Mouse (Mus musculus) testis, adult 2 months (tissue): ENCODE measurements around the gene Gm3336. TPM values are rescaled to one million over a fixed set of nuclear protein-coding genes. Genes with fewer than 3 reads are reported as not detected.

ENCODE experiments used
- H3K27ac ChIP-seq: fragments of 200-500 bp; 2 replicates; pipeline ENCODE4 v1.5.1; 2012; ENCODE audit warnings: low read depth, low read length; ENCODE audit not compliant: control insufficient read depth, insufficient read depth
- H3K27me3 ChIP-seq: fragments of 200-500 bp; 2 replicates; pipeline ENCODE4 v1.6.1; 2012; ENCODE audit warnings: mild to moderate bottlenecking, low read length, moderate library complexity; ENCODE audit not compliant: control insufficient read depth, insufficient read depth
- H3K36me3 ChIP-seq: fragments of 200-500 bp; 2 replicates; pipeline ENCODE4 v1.6.1; 2012; ENCODE audit warnings: mild to moderate bottlenecking, low read length; ENCODE audit not compliant: control insufficient read depth, insufficient read depth
- H3K4me1 ChIP-seq: fragments of 200-500 bp; 2 replicates; pipeline ENCODE4 v1.6.1; 2012; ENCODE audit warnings: low read length; ENCODE audit not compliant: control insufficient read depth, insufficient read depth
- H3K4me3 ChIP-seq: fragments of 200-500 bp; 2 replicates; pipeline ENCODE4 v1.5.1; 2012; ENCODE audit warnings: low read depth, mild to moderate bottlenecking, low read length, moderate library complexity, mixed read lengths; ENCODE audit not compliant: control insufficient read depth
- CTCF ChIP-seq: fragments of 200-500 bp; IDR thresholded peaks from 2 replicates; pipeline ENCODE4 v1.5.1; 2012; ENCODE audit warnings: low read depth, mild to moderate bottlenecking, inconsistent platforms, low read length, moderate library complexity; ENCODE audit not compliant: control insufficient read depth, insufficient read depth, insufficient replicate concordance
- POLR2A ChIP-seq: fragments of 200-500 bp; IDR thresholded peaks from 2 replicates; pipeline ENCODE4 v1.6.1; 2012; ENCODE audit warnings: low read depth, mild to moderate bottlenecking, inconsistent platforms, low read length, moderate library complexity; ENCODE audit not compliant: control insufficient read depth
- polyA plus RNA-seq: library from polyadenylated mRNA; depleted of rRNA; stranded (reverse); fragments of >200 nt; gene quantifications from 2 replicates; pipeline ENCODE4 v1.2.3, GENCODE M21; 2012; rRNA removed

Gene Gm3336
- polyA plus RNA-seq, 1 experiment: 0.86 TPM

- no peaks in the 10 kb centered on the region for H3K36me3 ChIP-seq
- TF ChIP-seq CTCF (no peak), POLR2A (no peak)
- H3K4me3 ChIP-seq: no peak overlapping the region
- H3K27me3 ChIP-seq: no peaks in the 10 kb centered on the region
- H3K27ac ChIP-seq: no peak overlapping the region
- H3K4me1 ChIP-seq: peaks cover 11% of the 10 kb centered on the region
Observed at GRCm38 (mm10) chr8:70768231-70768776, 50.0 kb downstream of the Gm3336 start.

DNA sequence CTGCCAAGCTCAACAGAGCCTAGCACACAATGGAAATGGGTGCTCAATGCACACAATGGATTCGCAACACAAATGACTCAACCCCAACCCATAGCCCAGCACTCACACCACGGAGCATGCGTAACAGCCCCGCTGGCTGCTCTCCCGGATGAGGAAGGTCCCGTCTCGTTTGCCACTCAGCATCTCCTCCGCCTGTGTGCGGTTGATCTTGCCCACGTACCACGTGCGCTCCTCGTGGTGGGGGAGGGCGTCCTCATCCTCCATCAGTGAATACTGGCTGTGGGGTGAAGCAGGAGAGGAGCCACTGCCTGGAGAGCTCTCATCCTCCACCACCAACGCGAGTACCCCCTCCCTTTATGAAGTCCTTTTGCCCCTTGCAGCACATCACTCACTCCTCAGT lies 50.6 kb downstream of the Gm3336 start:
- no peak overlapping the region for H3K27ac ChIP-seq
- no peak overlapping the region for H3K4me3 ChIP-seq
- H3K36me3 ChIP-seq: no peaks in the 10 kb centered on the region
- TF ChIP-seq POLR2A (no peak), CTCF (no peak)
- H3K27me3 ChIP-seq: no peaks in the 10 kb centered on the region
- H3K4me1 ChIP-seq: peaks cover 11% of the 10 kb centered on the region

DNA sequence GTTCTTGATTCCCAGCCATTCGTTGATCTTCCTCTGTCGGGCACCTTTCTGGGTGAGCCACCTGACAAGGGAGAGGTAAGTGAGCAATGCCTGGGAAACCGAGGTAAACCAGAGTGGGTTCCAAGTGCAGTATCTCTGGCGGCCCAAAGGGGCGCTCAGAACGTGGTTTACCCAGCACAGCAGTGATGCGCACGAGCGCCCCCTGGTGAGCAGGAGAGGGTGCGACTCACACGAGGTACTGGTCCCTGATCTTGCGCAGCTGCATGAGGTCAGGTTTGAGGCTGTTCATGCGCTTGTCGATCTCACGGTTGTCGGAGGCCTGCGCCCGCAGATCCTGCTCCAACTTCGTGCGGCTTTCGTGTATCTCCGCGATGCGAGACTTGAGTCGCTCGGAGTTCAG lies 51.0 kb downstream of the Gm3336 start:
- H3K36me3 ChIP-seq: no peaks in the 10 kb centered on the region
- H3K4me3 ChIP-seq: no peak overlapping the region

DNA sequence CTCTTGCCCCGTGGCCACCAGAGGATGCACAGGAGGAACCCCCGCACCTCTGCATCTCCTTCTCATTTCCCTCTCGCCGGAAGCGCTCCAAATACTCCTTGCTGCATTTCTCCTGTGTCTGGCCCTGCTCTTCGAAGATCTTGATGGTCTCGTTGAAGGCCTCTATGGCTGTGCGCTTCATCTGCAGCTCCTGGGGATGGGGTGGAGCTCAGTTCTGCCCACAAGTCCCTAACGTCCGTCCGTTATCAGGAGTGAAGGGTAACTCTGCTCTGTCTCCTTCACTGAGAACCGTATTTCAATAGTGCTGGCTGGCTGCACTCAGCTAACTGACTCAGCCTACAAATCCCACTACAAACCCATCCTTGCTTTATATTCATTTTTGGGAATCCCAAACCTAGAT lies 51.5 kb downstream of the Gm3336 start:
- no peak overlapping the region for H3K27ac ChIP-seq
- H3K4me3 ChIP-seq: no peak overlapping the region
- no peak for TF ChIP-seq CTCF
- peaks cover 11% of the 10 kb centered on the region for H3K4me1 ChIP-seq
- no peaks in the 10 kb centered on the region for H3K27me3 ChIP-seq
- no peaks in the 10 kb centered on the region for H3K36me3 ChIP-seq

More for the DNA sequence above, 51.0 kb downstream of the Gm3336 start:
- Histone ChIP-seq H3K27me3 (no peaks in the 10 kb centered on the region), H3K4me1 (peaks cover 11% of the 10 kb centered on the region), H3K27ac (no peak overlapping the region)
- TF ChIP-seq POLR2A (no peak), CTCF (peak; percentile 96)

DNA sequence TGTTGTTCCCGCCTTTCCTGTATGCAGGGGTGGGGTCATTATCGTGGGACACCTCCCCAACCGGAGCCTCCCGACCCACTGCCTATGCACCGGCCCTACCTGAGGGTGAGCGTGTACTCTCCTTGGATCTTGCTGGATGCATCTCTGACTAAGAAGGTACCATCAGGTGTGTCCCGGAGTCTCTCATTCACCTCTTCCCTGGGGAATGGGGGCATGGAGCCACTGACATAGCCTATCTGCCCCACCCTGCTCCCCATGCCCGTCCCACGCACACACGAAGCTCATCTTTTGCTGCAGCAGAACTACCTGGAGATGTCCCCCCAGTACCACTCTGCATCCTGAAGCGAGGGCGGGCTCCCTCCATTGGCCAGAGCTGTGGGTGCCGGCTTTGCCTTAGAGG lies 52.4 kb downstream of the Gm3336 start:
- TF ChIP-seq POLR2A: no peak
- TF ChIP-seq CTCF: no peak
- H3K27me3 ChIP-seq: no peaks in the 10 kb centered on the region
- no peaks in the 10 kb centered on the region for H3K36me3 ChIP-seq
- H3K4me1 ChIP-seq: peaks cover 10% of the 10 kb centered on the region
- H3K4me3 ChIP-seq: no peak overlapping the region
- H3K27ac ChIP-seq: no peak overlapping the region

GRCm38 (mm10) chr8:70771217-70771616 lies 52.9 kb downstream of the Gm3336 start:
- H3K4me1 ChIP-seq: peaks cover 10% of the 10 kb centered on the region
- TF ChIP-seq POLR2A (no peak), CTCF (no peak)

GRCm38 (mm10) chr8:70772075-70772474 lies 53.7 kb downstream of the Gm3336 start:
- no peaks in the 10 kb centered on the region for H3K27me3 ChIP-seq
- no peak overlapping the region for H3K4me3 ChIP-seq
- TF ChIP-seq POLR2A: no peak
- TF ChIP-seq CTCF: no peak
- no peak overlapping the region for H3K27ac ChIP-seq
- no peaks in the 10 kb centered on the region for H3K36me3 ChIP-seq
- peaks cover 5% of the 10 kb centered on the region; the same call in 1 of the 2 replicates for H3K4me1 ChIP-seq

More at GRCm38 (mm10) chr8:70771217-70771616, 52.9 kb downstream of the Gm3336 start:
- Histone ChIP-seq H3K36me3 (no peaks in the 10 kb centered on the region), H3K27ac (no peak overlapping the region), H3K4me3 (no peak overlapping the region), H3K27me3 (no peaks in the 10 kb centered on the region)

Other genes starting within 250 kb of the Gm3336 start
- 3.6 and 4.8 TPM in 2 replicates for gene Klhl26, start 241.6 kb upstream of the Gm3336 start, polyA plus RNA-seq
- gene Tmem59l, start 231.2 kb upstream of the Gm3336 start, polyA plus RNA-seq: 62.6 and 62.9 TPM in 2 replicates
- gene Crlf1, start 225.4 kb upstream of the Gm3336 start, polyA plus RNA-seq: 126 and 137 TPM in 2 replicates
- gene Rex1bd, start 211.8 kb upstream of the Gm3336 start, polyA plus RNA-seq: 23.9 and 26.9 TPM in 2 replicates
- 768 and 853 TPM in 2 replicates for gene Uba52, start 207.7 kb upstream of the Gm3336 start, polyA plus RNA-seq
- 179 and 198 TPM in 2 replicates for gene Fkbp8, start 190.8 kb upstream of the Gm3336 start, polyA plus RNA-seq
- 77.9 and 84.7 TPM in 2 replicates for gene Kxd1, start 190.6 kb upstream of the Gm3336 start, polyA plus RNA-seq
- 42.5 and 43.8 TPM in 2 replicates for gene Ell, start 179.1 kb upstream of the Gm3336 start, polyA plus RNA-seq
- 561 and 588 TPM in 2 replicates for gene Isyna1, start 124.2 kb upstream of the Gm3336 start, polyA plus RNA-seq
- gene Ssbp4, start 109.7 kb upstream of the Gm3336 start, polyA plus RNA-seq: 35.6 and 38.9 TPM in 2 replicates
- 1.4 TPM in 2 replicates for gene Lrrc25, start 102.4 kb upstream of the Gm3336 start, polyA plus RNA-seq
- gene Gdf15, start 86.1 kb upstream of the Gm3336 start, polyA plus RNA-seq: 1.3 and 1.4 TPM in 2 replicates
- 3.7 and 4.9 TPM in 2 replicates for gene Pgpep1, start 58.2 kb upstream of the Gm3336 start, polyA plus RNA-seq
- gene Lsm4, start 45.3 kb upstream of the Gm3336 start, polyA plus RNA-seq: 148 and 168 TPM in 2 replicates
- 79.2 and 105 TPM in 2 replicates for gene Jund, start 19.6 kb upstream of the Gm3336 start, polyA plus RNA-seq
- 286 and 302 TPM in 2 replicates for gene Iqcn, start 15.1 kb upstream of the Gm3336 start, polyA plus RNA-seq
- gene Pde4c, start 5.2 kb downstream of the Gm3336 start, polyA plus RNA-seq: 1.1 TPM in 2 replicates
- 7.9 and 8.2 TPM in 2 replicates for gene Rab3a, start 36.1 kb downstream of the Gm3336 start, polyA plus RNA-seq
- 13.5 and 14.4 TPM in 2 replicates for gene Mpv17l2, start 42.4 kb downstream of the Gm3336 start, polyA plus RNA-seq
- gene Pik3r2, start 58.2 kb downstream of the Gm3336 start, polyA plus RNA-seq: 25.1 and 30.8 TPM in 2 replicates
- 11.0 and 13.1 TPM in 2 replicates for gene Mast3, start 86.5 kb downstream of the Gm3336 start, polyA plus RNA-seq
- gene Il12rb1, start 89.9 kb downstream of the Gm3336 start, polyA plus RNA-seq: 0.25 and 0.40 TPM in 2 replicates
- gene Arrdc2, start 121.2 kb downstream of the Gm3336 start, polyA plus RNA-seq: 17.1 and 19.4 TPM in 2 replicates
- 0.72 and 1.5 TPM in 2 replicates for gene Kcnn1, start 144.7 kb downstream of the Gm3336 start, polyA plus RNA-seq
- 51.3 and 65.9 TPM in 2 replicates for gene Ccdc124, start 155.4 kb downstream of the Gm3336 start, polyA plus RNA-seq
- gene Slc5a5, start 174.2 kb downstream of the Gm3336 start, polyA plus RNA-seq: 1.3 and 1.5 TPM in 2 replicates
- gene Rpl18a, start 178.9 kb downstream of the Gm3336 start, polyA plus RNA-seq: 1,162 and 1,446 TPM in 2 replicates
- 18.3 and 18.5 TPM in 2 replicates for gene Map1s, start 187.4 kb downstream of the Gm3336 start, polyA plus RNA-seq